Mouse (Mus musculus): ENCODE data around the gene Gm3594. TPM values are rescaled to one million over a fixed set of nuclear protein-coding genes. Genes with fewer than 3 reads are reported as not detected.
"Not testable (repeated sequence)": the region's sequence is repeated elsewhere in the genome, so short reads cannot be mapped to it uniquely, and the experiment has no call there.

Gene Gm3594
- polyA plus RNA-seq, 1 experiment from 2014 or later, result not detected

- H3K27ac ChIP-seq (ENCODE audit: low read length); H3K9me3 ChIP-seq (replicated peaks; ENCODE audit: control insufficient read depth, low read length); H3K4me1 ChIP-seq (ENCODE audit: control insufficient read depth, low read depth, low read length); H3K9ac ChIP-seq (ENCODE audit: low read depth, low read length); H3K4me2 ChIP-seq (ENCODE audit: low read depth, low read length); ATAC-seq (ENCODE audit: low read depth); H3K27me3 ChIP-seq (ENCODE audit: control insufficient read depth, insufficient read depth, low read depth, low read length); H3K36me3 ChIP-seq (ENCODE audit: control insufficient read depth, insufficient read depth); H3K4me3 ChIP-seq (ENCODE audit: low read depth, low read length): not testable (repeated sequence)
- WGBS (ENCODE audit: insufficient replicate concordance), result no CpG with 5 or more reads among the region's 2 CpGs
Measured at GRCm38 (mm10) chr14:6412382-6412781, 32.0 kb downstream of the Gm3594 start, which contains the start of gene Gm3591. Gene Gm3591 (minus strand): TSS chr14:6412482.

- not testable (repeated sequence) for H3K36me3 ChIP-seq (ENCODE audit: control insufficient read depth, insufficient read depth); ATAC-seq (ENCODE audit: low read depth); H3K9me3 ChIP-seq (replicated peaks; ENCODE audit: control insufficient read depth, low read length); H3K4me1 ChIP-seq (ENCODE audit: control insufficient read depth, low read depth, low read length); H3K27ac ChIP-seq (ENCODE audit: low read length); H3K27me3 ChIP-seq (ENCODE audit: control insufficient read depth, insufficient read depth, low read depth, low read length); H3K4me2 ChIP-seq (ENCODE audit: low read depth, low read length); H3K9ac ChIP-seq (ENCODE audit: low read depth, low read length); H3K4me3 ChIP-seq (ENCODE audit: low read depth, low read length)
- 53% methylated on average over 2 of the region's 4 CpGs for WGBS (ENCODE audit: insufficient replicate concordance)
Measured at GRCm38 (mm10) chr14:6390219-6390618, 54.2 kb downstream of the Gm3594 start, which contains the start of gene Gm16440. Gene Gm16440 (minus strand): TSS chr14:6390319.

Other genes with a start within 250 kb of the Gm3594 start
- not detected in 2 replicates for gene Gm21560, start 225.3 kb downstream of the Gm3594 start, polyA plus RNA-seq (2015; fragmentation: Nextera tagmentation; extraction: Ambion mirVana)
- gene Gm3411, start 157.4 kb downstream of the Gm3594 start, polyA plus RNA-seq (2015; fragmentation: Nextera tagmentation; extraction: Ambion mirVana), result not detected in 2 replicates
- gene Gm21103, start 139.8 kb downstream of the Gm3594 start, polyA plus RNA-seq (2015; fragmentation: Nextera tagmentation; extraction: Ambion mirVana), result not detected in 2 replicates
- not detected in 2 replicates for gene Gm3618, start 100.9 kb downstream of the Gm3594 start, polyA plus RNA-seq (2015; fragmentation: Nextera tagmentation; extraction: Ambion mirVana)
- gene Gm16440, start 54.3 kb downstream of the Gm3594 start, polyA plus RNA-seq (2015; fragmentation: Nextera tagmentation; extraction: Ambion mirVana), result not detected in 2 replicates
- not detected in 2 replicates for gene Gm3591, start 32.1 kb downstream of the Gm3594 start, polyA plus RNA-seq (2015; fragmentation: Nextera tagmentation; extraction: Ambion mirVana)
- not detected in 2 replicates for gene Gm8356, start 92.7 kb upstream of the Gm3594 start, polyA plus RNA-seq (2015; fragmentation: Nextera tagmentation; extraction: Ambion mirVana)
- gene Gm3629, start 146.0 kb upstream of the Gm3594 start, polyA plus RNA-seq (2015; fragmentation: Nextera tagmentation; extraction: Ambion mirVana), result not detected in 2 replicates
- gene Gm3460, start 177.8 kb upstream of the Gm3594 start, polyA plus RNA-seq (2015; fragmentation: Nextera tagmentation; extraction: Ambion mirVana), result not detected in 2 replicates
- not detected in 2 replicates for gene Gm10251, start 239.6 kb upstream of the Gm3594 start, polyA plus RNA-seq (2015; fragmentation: Nextera tagmentation; extraction: Ambion mirVana)